Mouse (Mus musculus) G1E (cell line): ENCODE measurements around the gene Spata22. TPM values are rescaled to one million over a fixed set of nuclear protein-coding genes. Genes with fewer than 3 reads are reported as not detected.

Experiments used
- ATAC-seq: 2 replicates; pipeline ENCODE4 v1.8.0; 2016; ENCODE audit warnings: mild to moderate bottlenecking; ENCODE audit not compliant: insufficient number of reproducible peaks, poor library complexity, low FRiP score, severe bottlenecking; ENCODE audit errors: extremely low read depth
- DNase-seq: peaks from one replicate; pipeline ENCODE4 v3.0.0; 2012; ENCODE audit warnings: low spot score
- H3K27me3 ChIP-seq: 2 replicates; pipeline ENCODE4 v1.6.1; 2012; ENCODE audit warnings: mild to moderate bottlenecking, low read length, inconsistent platforms; ENCODE audit not compliant: insufficient read depth
- H3K36me3 ChIP-seq: replicated peaks from 2 replicates; pipeline ENCODE3; 2012; ENCODE audit warnings: mild to moderate bottlenecking, inconsistent platforms
- H3K4me1 ChIP-seq: 2 replicates; pipeline ENCODE4 v1.6.1; 2012; ENCODE audit warnings: low read depth, low read length, inconsistent platforms, mixed read lengths; ENCODE audit not compliant: insufficient read depth
- H3K4me3 ChIP-seq: 2 replicates; pipeline ENCODE4 v1.5.1; 2012; ENCODE audit warnings: low read depth, mild to moderate bottlenecking, inconsistent platforms, low read length, moderate library complexity, mixed read lengths
- H3K9me3 ChIP-seq: replicated peaks from 2 replicates; pipeline ENCODE4 v1.6.1; 2012; ENCODE audit warnings: inconsistent platforms
- CTCF ChIP-seq: IDR thresholded peaks from 2 replicates; pipeline ENCODE4 v1.5.1; 2012; ENCODE audit warnings: low read depth, low read length, inconsistent platforms, mixed read lengths
- GATA1 ChIP-seq: IDR thresholded peaks from 2 replicates; pipeline ENCODE4 v1.6.1; 2012; ENCODE audit warnings: borderline replicate concordance, low read length, inconsistent platforms, mixed read lengths
- GATA2 ChIP-seq: IDR thresholded peaks from 2 replicates; pipeline ENCODE4 v1.6.1; 2012; ENCODE audit warnings: low read depth, low read length, inconsistent platforms, borderline replicate concordance
- POLR2AphosphoS5 ChIP-seq: IDR thresholded peaks from 2 replicates; pipeline ENCODE4 v1.6.1; 2012; ENCODE audit warnings: low read depth, low read length, inconsistent platforms; ENCODE audit not compliant: insufficient replicate concordance
- TAL1 ChIP-seq: conservative IDR thresholded peaks from 2 replicates; pipeline ENCODE4 v1.6.1; 2012; ENCODE audit warnings: low read depth, low read length, inconsistent platforms, mixed read lengths
- polyA plus RNA-seq: library from polyadenylated mRNA; stranded (reverse); fragments of >175 nt; gene quantifications from 2 replicates; pipeline ENCODE4 v1.2.3, GENCODE M21; 2012
- total RNA-seq, 2 experiments: library from RNA; stranded (forward) in 1 of 2; stranded (reverse) in 1 of 2; fragments of 200-1000 nt in 1 of 2; fragments of >200 nt in 1 of 2; fragmentation: Nextera tagmentation in 1 of 2; gene quantifications; 2 replicates each; pipeline ENCODE4 v1.2.3; 2014 to 2017

Gene Spata22
- total RNA-seq (2014; fragmentation: Nextera tagmentation) (not detected in 2 replicates), total RNA-seq (2017) (not detected in 2 replicates), polyA plus RNA-seq (not detected in 2 replicates)

- no peaks in the 10 kb centered on the region for H3K36me3 ChIP-seq
- no peak for TF ChIP-seq GATA2
- TF ChIP-seq CTCF = no peak
- no peak for TF ChIP-seq TAL1
- TF ChIP-seq GATA1 = no peak
- TF ChIP-seq POLR2AphosphoS5 = no peak
- H3K4me1 ChIP-seq = no peaks in the 10 kb centered on the region
- no peak for ATAC-seq
- no peak for DNase-seq
- H3K4me3 ChIP-seq = no peak within 1 kb of the TSS
- H3K9me3 ChIP-seq = no peaks in the 10 kb centered on the region
- peaks cover 9% of the 10 kb centered on the region; the same call in 1 of the 2 replicates for H3K27me3 ChIP-seq
Observed at GRCm38 (mm10) chr11:73329442-73329841, at the start of gene Spata22, which contains the start of the genes Aspa and Gm49340. Gene Spata22 (plus strand): TSS chr11:73329741. Gene Aspa (minus strand): TSS chr11:73329596. Gene Gm49340 (plus strand): TSS chr11:73329741.

- no peak for TF ChIP-seq TAL1
- no peak for TF ChIP-seq GATA1
- no peak for TF ChIP-seq GATA2
Observed at GRCm38 (mm10) chr11:73280710-73281109, 48.8 kb upstream of the Spata22 start.

GRCm38 (mm10) chr11:73281528-73282027, 48.0 kb upstream of the Spata22 start:
- no peak for ATAC-seq
- no peak overlapping the region for H3K4me3 ChIP-seq

More at GRCm38 (mm10) chr11:73280710-73281109, 48.8 kb upstream of the Spata22 start:
- Histone ChIP-seq H3K36me3 (no peaks in the 10 kb centered on the region), H3K4me3 (no peak overlapping the region), H3K9me3 (no peaks in the 10 kb centered on the region), H3K4me1 (no peaks in the 10 kb centered on the region), H3K27me3 (no peaks in the 10 kb centered on the region; the same call in 1 of the 2 replicates)
- ATAC-seq (no peak), DNase-seq (no peak)

GRCm38 (mm10) chr11:73283369-73283768, 46.2 kb upstream of the Spata22 start:
- Histone ChIP-seq H3K4me1 (no peaks in the 10 kb centered on the region), H3K27me3 (peaks cover 2% of the 10 kb centered on the region; the same call in 1 of the 2 replicates), H3K9me3 (no peaks in the 10 kb centered on the region), H3K4me3 (no peak overlapping the region), H3K36me3 (no peaks in the 10 kb centered on the region)
- no peak for ATAC-seq
- DNase-seq = no peak
- TF ChIP-seq GATA2 = no peak
- no peak for TF ChIP-seq POLR2AphosphoS5
- no peak for TF ChIP-seq TAL1
- TF ChIP-seq GATA1 = no peak
- TF ChIP-seq CTCF = no peak

More at GRCm38 (mm10) chr11:73281528-73282027, 48.0 kb upstream of the Spata22 start:
- Histone ChIP-seq H3K9me3 (no peaks in the 10 kb centered on the region), H3K27me3 (peaks cover 2% of the 10 kb centered on the region; the same call in 1 of the 2 replicates), H3K36me3 (no peaks in the 10 kb centered on the region), H3K4me1 (no peaks in the 10 kb centered on the region)
- DNase-seq = no peak
- TF ChIP-seq CTCF (no peak), TAL1 (no peak), GATA1 (no peak), GATA2 (no peak), POLR2AphosphoS5 (no peak)

GRCm38 (mm10) chr11:73283926-73284325, 45.6 kb upstream of the Spata22 start:
- TF ChIP-seq GATA1 (no peak), TAL1 (no peak), CTCF (no peak)
- ATAC-seq = no peak
- H3K27me3 ChIP-seq = peaks cover 3% of the 10 kb centered on the region; the same call in 1 of the 2 replicates
- no peaks in the 10 kb centered on the region for H3K36me3 ChIP-seq
- DNase-seq = no peak
- H3K4me3 ChIP-seq = no peak overlapping the region
- no peaks in the 10 kb centered on the region for H3K4me1 ChIP-seq
- H3K9me3 ChIP-seq = no peaks in the 10 kb centered on the region

GRCm38 (mm10) chr11:73284351-73284750, 45.2 kb upstream of the Spata22 start:
- ATAC-seq (no peak), DNase-seq (no peak)
- H3K4me3 ChIP-seq = no peak overlapping the region
- TF ChIP-seq GATA1 = no peak
- no peak for TF ChIP-seq GATA2
- no peak for TF ChIP-seq CTCF
- TF ChIP-seq TAL1 = no peak
- TF ChIP-seq POLR2AphosphoS5 = no peak
- peaks cover 4% of the 10 kb centered on the region; the same call in 1 of the 2 replicates for H3K27me3 ChIP-seq
- H3K4me1 ChIP-seq = no peaks in the 10 kb centered on the region
- no peaks in the 10 kb centered on the region for H3K36me3 ChIP-seq
- H3K9me3 ChIP-seq = no peaks in the 10 kb centered on the region
